Mouse (Mus musculus): ENCODE measurements around the gene Sirt4.

DNA sequence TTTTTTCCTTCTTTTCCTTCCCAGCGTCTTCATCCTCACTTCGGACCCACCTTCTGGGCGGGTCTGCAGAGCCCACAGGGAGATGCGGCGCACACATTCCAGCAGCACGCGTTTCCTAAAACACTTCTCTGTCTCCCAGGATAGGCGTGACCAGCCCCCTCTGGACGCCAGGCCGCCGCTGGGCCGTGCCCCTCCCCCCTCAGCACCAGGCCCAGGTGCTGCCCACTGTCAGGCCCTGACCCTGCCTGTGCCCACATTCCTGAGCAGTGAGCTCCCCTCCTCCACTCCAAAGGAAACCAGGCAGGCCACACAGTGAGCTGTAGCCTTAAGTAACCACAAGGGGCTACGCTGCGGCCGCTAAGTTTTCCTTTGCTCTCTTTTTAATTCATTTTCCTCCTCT lies 39.4 kb upstream of the Sirt4 start:
- TF ChIP-seq CTCF (IDR thresholded peaks at IDR 0.05; ENCODE audit: low read depth, low read length) = no peak
- TF ChIP-seq POLR2A (IDR thresholded peaks at IDR 0.05; ENCODE audit: extremely low read depth, insufficient read depth, low read length) = no peak
